Mouse (Mus musculus): ENCODE results near the gene Mylk. TPM values are rescaled to one million over a fixed set of nuclear protein-coding genes. Genes with fewer than 3 reads are reported as not detected.
A peak's percentile ranks its signal among the peaks of the same experiment; 100 is the strongest.
"Not testable (repeated sequence)": the region's sequence is repeated elsewhere in the genome, so short reads cannot be mapped to it uniquely, and the experiment has no call there.

The Mylk gene
- 0.59 and 0.77 TPM in 2 replicates for total RNA-seq (2015)
- total RNA-seq (2017): 0.79 and 1.7 TPM in 2 replicates

DNA sequence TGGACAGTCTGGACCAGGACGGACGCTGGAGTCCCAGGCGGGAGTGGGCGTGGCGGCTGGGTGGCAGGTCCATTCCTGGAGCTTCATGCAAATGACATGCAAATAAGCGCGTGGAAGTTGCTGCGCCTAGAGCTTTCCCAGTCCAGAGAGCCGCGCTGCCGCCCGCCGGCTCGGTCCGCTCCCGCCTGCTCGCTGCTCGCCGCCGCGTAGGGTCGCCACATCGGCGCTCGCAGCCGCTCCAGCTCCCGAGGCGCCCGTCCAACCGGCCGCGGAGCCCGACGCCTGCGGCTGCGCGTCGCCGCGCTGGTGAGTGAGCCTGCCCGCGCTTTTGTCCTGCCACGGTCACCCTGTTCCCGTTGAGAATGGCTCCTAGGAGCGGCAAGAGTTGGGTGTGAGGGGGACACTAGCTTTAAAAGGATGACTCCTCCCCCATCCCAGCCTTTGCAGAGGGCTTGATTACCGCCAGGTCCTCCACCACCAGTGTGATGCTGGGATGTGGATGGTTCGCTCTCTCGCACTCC, at the start of gene Mylk:
Gene Mylk, plus strand, starts transcription at position 146 of the 521 bp plus-strand sequence.
- ATAC-seq (replicated peaks; ENCODE audit: poor library complexity): peak; percentile 89

DNA sequence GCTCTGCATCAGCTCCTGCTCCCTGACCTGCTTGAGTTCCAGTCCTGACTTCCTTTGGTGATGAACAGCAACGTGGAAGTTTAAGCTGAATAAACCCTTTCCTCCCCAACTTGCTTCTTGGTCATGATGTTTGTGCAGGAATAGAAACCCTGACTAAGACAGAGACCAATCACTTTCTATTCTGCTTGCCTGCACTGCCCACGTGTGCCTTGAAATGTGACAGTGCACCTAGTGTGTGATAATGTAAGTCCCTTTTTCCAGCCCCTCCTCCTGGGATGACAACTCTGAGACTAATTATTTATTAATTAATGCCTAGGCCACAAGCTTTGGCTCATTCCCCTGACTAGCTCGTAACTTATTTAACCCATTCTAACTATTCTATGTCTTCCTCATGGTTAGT, 46.3 kb upstream of the Mylk start:
- ATAC-seq (replicated peaks; ENCODE audit: poor library complexity): not testable (repeated sequence)

DNA sequence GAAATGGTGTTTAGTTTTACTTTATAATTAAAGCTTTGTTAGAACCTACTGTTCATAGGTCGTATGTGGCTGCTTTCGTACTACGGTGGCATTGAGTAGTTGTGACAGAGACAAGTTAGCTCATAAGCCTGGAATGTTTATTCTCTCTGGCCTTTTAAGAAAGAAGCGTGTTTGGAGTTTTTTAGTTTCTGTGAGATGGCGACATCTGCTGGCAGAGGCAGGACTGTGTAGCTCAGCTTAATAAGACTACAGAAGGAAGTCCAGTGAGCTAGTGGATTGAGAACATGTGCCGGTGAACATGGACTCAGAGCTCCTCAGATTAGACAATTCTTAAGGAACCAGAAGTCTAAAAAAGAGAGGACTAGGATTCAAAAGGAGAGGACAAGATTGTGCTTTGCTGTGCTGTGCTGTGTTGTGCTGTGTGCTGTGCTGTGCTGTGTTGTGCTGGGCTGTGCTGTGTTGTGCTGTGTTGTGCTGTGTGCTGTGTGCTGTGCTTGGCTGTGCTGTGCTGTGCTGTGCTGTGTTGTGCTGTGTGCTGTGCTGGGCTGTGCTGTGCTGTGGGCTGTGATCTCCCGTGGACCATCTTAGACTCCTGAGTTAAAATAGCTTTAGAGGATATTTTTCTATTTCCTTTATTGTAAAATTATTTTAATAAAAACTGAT, 44.7 kb upstream of the Mylk start:
- peak; percentile 90 for ATAC-seq (replicated peaks; ENCODE audit: poor library complexity)

DNA sequence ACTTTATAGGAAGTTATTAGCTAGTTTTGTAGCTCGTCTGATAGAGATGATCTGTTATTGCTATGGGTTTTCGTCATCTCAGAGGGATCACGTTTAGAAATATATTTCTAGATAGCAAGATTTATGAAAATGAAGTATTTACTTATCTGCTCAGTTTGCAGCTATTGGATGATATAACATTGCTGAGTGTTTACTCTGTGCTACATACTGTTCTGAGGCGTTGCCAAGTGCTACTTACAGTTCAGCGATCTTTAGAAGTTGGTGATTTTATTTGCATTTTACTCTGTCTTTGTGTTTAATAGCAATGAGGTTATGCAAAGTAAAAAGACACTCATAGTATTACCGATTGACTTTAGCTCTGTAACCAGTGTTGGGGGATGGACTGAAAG, 44.2 kb upstream of the Mylk start:
- no peak for ATAC-seq (replicated peaks; ENCODE audit: poor library complexity)

DNA sequence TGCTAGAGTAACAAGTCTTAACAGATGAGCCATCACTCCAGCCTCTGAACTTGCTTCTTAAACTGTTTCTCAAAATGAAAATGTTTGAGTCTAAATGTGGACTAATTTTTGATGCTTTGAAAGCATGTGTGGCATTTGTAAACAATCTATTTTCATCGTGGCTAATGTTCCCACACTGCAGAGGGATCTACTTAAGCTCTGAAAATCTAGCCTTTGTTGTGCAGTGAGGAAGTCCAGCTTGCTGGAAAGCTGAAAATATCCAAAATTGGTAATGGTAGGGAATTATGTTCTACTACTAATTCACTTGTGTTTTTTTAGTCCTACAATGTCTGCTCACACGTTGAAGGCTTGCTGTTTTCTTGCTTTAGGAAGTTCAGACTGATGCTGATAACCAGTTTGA, 39.0 kb upstream of the Mylk start:
- no peak for ATAC-seq (replicated peaks; ENCODE audit: poor library complexity)

DNA sequence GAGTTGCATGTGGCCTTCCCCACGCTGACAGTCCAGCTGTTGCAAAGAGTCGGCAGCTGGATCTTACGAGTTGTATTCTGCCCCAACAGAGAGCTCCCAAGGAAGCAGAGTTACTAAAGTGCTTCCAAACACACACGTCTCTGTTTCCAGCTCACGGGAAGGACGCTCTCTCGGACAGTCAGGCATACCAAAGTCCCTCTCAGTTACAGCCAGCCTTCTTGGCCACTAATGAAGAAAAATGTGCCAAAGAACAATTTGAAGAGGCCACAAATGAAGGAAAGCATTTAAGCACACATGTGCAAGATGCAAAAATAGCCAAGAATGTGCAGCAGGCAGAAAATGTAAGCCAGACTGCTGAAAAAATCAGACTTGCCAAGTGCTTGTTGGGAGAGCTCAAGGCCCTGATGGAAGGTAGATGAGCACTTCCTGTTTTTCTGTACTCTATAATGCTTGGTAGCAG, 38.5 kb upstream of the Mylk start:
- no peak for ATAC-seq (replicated peaks; ENCODE audit: poor library complexity)

DNA sequence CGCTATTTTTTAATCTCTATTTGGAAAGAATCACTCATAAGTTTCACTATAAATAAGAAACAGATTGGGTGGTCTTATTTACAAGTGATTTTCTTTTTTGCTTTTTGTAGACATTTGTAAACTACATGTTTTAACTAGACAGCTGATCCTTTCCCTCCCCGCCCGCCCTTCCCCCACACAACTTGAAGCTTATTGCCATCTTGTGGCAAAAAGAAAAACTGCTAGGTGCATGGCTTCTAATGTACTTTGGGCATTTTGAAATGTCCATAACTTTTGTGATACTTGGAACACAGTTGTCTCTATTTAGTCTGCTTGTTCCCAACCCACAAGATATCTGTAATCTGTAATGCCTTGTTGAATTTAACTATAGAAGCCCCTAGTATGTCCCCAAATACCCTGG, 33.5 kb upstream of the Mylk start:
- ATAC-seq (replicated peaks; ENCODE audit: poor library complexity): 0 out of 2 replicates have a peak, but pooled peaks have one; percentile 48

DNA sequence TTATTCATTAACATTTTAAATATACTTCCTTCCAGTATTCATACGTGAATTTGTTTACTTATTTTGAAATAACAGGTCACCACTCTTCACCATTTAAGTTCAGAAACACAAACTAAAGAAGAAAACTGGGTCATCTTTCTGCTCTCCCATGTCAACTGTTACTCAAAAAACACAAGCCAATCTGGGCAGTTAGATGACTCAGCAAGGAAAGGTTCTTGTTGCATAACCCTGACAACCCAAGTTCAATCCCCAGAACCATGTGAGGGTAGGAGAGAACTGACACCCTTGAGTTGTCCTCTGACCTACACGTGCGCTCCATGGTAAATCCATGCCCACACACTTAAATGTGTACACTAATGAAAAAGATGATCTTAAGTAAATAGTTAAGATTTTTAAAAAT, 19.9 kb upstream of the Mylk start:
- ATAC-seq (replicated peaks; ENCODE audit: poor library complexity): no peak

DNA sequence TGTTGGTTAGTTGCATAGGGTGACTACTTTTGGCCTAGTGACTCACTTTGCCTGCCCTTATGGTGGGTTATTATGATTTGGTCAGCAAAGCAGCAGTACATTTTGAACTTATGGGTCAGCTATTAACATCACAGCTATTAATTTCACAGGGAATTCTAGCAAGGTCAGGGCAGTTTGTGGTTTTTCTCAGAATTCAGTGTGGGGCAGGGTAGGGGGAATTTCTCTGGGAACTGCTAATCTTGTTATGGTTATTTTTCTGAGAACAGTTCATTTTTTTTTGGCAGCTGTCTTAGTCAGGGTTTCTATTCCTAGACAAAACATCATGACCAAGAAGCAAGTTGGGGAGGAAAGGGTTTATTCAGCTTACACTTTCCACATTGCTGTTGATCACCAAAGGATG, 16.4 kb upstream of the Mylk start:
- not testable (repeated sequence) for ATAC-seq (replicated peaks; ENCODE audit: poor library complexity)

DNA sequence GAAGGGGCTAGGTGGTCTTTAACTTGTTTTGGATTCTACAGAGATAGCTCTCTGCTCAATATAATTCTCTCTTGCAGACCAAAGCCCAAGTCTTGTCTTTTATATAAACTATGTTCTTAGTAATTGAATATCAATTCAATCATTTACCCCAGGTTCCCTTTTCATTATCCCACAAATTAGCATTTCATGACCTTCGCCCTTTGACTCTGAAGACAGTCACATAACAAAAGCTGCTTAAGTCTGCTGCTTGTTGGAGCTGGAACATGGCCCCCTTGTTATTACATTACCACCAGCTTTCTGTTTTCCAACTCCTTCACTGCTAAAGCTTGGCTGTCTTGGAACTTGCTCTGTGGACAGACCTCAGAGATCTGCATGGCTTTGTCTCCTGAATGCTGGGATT, 15.6 kb upstream of the Mylk start:
- ATAC-seq (replicated peaks; ENCODE audit: poor library complexity): no peak

DNA sequence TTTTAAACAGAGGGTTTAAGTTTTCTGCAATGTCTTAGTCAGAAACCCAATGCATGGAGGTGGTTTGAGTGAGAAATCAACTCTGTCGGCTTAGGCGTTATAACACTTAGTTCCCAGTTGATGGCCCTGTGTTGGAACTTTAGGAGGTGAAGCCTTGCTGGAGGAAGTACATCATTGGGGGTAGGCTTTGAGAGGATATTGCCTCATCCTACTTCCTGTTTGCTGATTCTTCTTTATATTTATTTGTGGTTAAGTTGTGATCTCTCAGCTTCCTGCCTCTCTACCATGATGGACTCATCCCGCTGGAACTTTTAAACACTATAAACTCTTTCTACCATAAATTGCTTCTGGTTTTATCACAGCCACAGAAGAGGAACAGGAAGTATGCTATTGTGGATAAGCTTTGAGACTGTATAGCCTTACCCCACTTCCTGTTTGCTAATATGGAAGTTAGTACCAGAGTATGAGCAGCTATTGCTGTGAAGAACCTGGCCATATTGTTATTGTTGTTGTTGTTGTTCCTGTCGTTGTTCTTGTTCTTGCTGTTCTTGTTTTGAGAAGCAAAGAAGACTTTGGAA, 6.3 kb upstream of the Mylk start:
- ATAC-seq (replicated peaks; ENCODE audit: poor library complexity): peak; percentile 86

DNA sequence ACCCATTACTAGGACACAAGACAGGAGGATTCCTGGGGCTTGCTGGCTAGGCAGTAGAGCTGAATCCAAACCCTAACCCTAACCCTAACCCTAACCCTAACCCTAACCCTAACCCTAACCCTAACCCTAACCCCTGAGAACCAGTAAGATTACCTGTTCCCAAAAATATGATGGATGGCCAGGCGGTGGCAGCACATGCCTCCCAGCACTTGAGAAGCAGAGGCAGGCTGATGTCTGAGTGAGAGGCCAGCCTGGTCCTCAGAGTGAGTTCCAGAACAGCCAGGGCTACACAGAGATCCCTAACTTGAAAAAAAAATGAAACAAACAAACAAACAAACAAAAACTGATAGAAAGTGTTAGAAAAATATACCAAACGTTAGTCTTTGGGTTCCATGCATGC, 2.1 kb upstream of the Mylk start:
- ATAC-seq (replicated peaks; ENCODE audit: poor library complexity): no peak

DNA sequence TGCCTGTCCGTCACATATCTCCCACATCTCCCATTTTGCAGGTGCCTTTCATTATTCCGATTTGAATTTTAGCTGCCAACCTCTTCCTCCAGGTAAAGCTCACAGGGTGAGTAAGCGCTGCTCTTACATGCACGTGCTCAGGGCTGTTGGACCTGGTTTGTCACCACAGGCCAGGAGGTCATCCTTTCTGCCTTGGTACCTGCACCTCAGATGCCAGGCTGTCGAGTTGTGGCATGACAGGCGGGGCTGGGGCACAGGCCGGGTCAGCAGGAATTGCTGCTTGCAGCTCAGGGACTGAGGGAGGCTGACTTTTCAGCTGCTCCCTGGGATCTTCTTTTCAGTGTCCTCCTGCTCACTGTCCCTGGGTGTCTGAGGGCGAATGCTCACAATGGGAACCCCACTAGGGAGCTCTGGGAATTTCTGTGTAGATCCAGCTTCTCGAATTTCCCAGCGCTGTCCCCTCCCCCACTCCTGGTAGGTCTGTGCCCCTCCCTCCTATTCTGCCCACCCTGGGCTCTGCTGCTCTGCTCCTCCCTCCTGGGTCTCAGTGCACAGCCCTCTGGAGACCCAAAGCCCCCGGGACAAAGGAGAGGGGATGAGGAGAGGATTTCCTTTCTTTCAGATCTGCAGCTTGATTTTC, 3.2 kb downstream of the Mylk start:
- ATAC-seq (replicated peaks; ENCODE audit: poor library complexity): no peak

DNA sequence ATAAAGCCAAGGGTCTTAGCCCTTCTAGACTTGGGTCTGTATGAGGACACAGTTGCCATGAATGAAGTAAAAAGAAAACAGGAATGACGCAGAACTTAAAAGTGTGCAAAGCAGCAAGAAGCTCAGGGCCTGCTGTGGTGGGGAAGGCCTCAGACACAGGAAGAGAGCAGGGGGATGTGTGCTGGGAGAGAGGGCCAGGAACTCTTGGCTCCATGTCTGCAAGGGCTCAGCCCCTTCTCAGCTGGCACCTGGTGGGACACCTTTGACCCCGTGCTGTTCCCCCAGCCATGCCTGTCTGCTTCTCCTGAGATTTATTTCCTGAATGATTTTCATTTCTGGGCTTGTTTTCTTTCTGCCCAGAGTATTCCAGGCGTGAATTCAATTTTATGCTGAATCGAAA, 4.5 kb downstream of the Mylk start:
- ATAC-seq (replicated peaks; ENCODE audit: poor library complexity): no peak

DNA sequence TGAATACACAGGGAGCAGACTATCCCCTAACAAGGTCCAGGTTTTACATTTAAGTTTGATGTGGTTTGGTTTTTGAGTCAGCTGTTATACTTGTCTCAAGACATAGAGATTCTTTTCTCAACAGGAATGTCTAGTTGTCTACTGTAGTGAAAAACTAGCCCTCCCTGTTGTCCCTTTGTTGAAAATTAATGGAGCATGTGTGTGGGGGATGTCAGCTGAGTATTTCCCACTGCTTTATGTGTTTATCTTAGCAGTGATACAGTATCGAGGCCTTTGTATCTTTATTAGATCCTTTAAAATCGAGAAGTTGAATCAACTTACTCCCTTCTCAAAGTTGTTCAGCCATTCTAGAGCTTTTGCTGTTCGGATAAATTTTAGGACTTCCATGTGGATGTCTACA, 7.0 kb downstream of the Mylk start:
- no peak for ATAC-seq (replicated peaks; ENCODE audit: poor library complexity)

DNA sequence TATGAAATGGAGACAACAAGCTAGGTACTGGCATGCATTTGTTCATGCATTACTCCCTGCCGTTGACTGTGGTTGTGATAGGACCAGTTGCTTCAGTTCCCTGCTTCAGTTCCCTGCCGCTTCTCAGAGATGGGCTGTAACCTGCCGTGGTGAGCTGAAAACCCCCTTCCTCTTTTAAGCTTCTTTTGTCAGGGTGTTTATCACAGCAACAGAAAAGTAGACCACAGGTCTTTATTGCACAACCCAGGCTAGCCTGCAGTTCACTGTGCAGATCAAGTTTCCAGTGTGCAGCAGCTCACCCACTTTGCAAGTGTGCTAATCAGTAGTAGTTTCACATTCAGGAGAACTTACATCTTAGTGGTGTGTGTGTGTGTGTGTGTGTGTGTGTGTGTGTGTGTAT, 8.0 kb downstream of the Mylk start:
- ATAC-seq (replicated peaks; ENCODE audit: poor library complexity): peak; percentile 96

DNA sequence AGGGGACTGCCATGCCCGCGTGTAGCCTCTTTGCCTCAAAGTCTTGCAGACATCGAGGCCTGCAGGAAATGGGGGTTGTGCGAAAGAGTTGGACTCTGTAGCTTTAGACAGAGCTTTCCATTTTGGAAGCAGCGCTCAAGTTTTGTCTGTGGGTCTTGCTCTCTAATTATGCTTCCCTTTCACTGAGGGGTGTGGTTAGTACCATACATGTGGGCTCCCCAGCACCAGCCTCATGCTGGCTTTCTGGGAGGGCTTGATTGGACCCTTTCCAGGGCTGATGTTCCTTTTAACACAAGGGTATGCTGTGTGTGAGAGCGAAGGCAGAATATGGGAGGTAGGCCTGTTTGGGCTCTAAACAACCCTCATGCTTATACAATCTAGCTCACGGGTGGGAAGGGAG, 12.0 kb downstream of the Mylk start:
- no peak for ATAC-seq (replicated peaks; ENCODE audit: poor library complexity)

DNA sequence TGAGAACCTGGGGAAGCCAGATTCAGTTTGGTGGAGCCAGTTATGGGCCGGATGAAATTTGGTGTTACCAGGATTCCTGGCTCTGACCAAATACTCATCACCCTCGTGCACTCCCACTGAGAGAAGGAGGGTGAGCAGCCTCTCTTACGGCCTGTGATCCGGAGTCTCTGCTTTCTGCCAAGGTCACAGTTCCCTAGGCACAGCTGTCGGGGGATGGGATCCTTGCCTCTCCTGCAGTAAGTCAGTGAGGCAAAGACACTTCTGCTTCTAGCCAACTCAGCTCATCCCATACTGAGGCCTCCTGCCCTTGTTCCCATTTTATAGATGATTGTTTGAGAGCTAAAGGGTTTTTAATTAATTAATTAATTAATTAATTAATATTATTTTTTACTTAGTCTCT, 13.2 kb downstream of the Mylk start:
- ATAC-seq (replicated peaks; ENCODE audit: poor library complexity): no peak

DNA sequence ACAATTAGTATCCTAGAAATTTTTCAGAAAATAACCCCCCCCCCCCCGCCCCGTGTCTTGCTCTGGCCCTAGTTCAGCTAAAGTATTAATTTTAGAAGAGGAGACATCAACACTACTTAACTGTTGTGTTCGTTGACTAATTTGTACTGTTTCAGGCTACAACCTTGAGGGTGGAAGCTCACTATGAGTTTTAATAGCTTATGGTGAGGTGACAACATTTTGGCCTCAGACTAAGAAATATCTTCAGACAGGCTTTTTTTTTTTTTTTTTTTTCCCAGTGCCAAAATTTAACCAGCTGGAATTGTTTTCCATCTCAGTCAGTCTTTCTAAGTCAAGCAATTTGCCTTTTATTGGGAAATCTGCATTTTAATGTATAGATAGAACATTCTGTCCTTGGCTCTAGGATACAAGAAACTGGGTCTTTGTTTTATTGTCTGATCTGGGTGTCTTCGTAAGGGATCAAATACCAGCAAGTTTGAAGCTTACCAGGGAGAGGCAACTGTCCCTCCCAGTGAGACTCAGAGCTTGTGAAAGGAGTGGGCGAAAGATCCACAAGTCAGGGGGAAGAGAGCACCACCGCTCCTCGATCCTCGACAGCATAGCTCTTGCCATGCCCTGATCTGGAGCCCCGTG, 19.1 kb downstream of the Mylk start:
- no peak for ATAC-seq (replicated peaks; ENCODE audit: poor library complexity)

DNA sequence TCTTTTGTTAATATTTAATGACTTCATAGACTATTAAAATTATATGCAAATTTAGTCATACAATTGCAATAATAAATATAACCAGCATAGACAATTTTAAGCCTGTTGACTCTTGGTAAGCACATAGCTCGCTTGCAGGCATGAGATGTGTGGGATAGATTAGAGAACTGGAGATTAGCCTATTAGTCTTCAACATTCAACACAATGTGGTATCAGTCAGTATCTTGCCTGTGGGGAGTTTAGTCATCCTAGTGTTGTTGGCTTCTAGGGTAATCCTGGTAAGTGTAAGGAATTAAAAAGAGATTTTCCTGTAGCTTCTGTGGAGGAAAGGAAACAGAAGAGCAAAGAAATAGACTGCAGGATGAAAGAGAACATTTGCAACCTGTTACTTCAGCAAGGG, 20.7 kb downstream of the Mylk start:
- ATAC-seq (replicated peaks; ENCODE audit: poor library complexity): no peak

DNA sequence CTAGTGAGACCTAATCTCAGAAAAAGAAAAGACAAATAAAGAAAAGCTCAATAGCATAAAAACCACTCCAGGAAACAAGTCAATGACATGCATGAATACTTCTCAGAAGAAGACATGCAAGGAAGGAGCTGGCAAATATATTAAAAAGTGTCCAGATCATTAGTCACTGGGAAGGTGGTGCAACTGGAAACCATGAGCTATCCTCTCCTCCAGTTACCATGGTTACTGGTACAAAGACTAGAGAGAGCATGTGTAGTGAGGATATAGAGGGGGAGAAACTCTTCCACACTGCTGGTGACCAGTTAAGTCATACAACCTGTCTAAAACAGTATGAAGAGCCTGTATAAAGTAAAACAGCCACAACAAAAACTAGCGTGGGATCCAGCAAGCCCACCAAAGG, 21.2 kb downstream of the Mylk start:
- no peak for ATAC-seq (replicated peaks; ENCODE audit: poor library complexity)

DNA sequence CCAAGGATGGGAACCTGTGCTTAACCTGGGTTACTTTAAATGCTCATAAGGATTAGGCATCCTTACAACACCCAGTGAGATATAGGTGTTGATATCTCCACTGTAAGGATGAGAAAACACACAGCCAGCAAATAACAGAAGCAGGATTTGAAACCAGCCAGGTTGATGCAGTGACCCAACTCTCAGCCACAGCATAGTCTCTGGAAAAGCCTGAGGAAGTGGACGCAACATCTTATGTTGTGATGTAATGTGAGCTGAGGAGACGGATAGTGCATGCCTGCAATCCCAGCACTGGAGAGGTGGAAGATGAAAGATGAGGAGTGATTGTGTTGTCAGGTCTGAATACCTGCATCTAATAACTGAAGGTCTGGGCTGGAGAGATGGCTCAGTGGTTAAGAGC, 22.4 kb downstream of the Mylk start:
- ATAC-seq (replicated peaks; ENCODE audit: poor library complexity): peak; percentile 50

All from megakaryocyte progenitor cell, adult 5-6 weeks (primary cell).